Mouse (Mus musculus): ENCODE measurements around the gene Fgb. TPM values are rescaled to one million over a fixed set of nuclear protein-coding genes. Genes with fewer than 3 reads are reported as not detected.

Fgb gene
- polyA plus RNA-seq (2021), result not detected

GRCm38 (mm10) chr3:83049680-83050079, at the start of gene Fgb:
Fgb (minus strand) TSS chr3:83049863.
- DNase-seq (ENCODE audit: low read depth, low spot score) (no peak), ATAC-seq (no peak)
- in situ Hi-C loops (cut with MboI; ENCODE audit: low pct_unique_long_range_greater_than_20kb), result loop anchor here (5.0 to 25.0 kb wide), 2 partner anchors 47 to 687 kb away; partner anchors contain the start of gene Map9
- peaks cover 63% of the 10 kb centered on the region for H3K27me3 ChIP-seq
- no peak for TF ChIP-seq CTCF (IDR thresholded peaks at IDR 0.05)
- CTCF ChIA-PET, result no interaction called here
- POLR2A ChIA-PET, result no interaction called here

GRCm38 (mm10) chr3:83099139-83099538, 49.5 kb upstream of the Fgb start:
- CTCF ChIA-PET, result no interaction called here
- POLR2A ChIA-PET, result no interaction called here

GRCm38 (mm10) chr3:83098546-83099034, 48.9 kb upstream of the Fgb start:
- TF ChIP-seq CTCF (IDR thresholded peaks at IDR 0.05), result no peak
- peaks cover 80% of the 10 kb centered on the region for H3K27me3 ChIP-seq
- ChIA-PET CTCF (no interaction called here), POLR2A (no interaction called here)
- in situ Hi-C loops (cut with MboI; ENCODE audit: low pct_unique_long_range_greater_than_20kb), result no loop called here
- DNase-seq (ENCODE audit: low read depth, low spot score) (no peak), ATAC-seq (no peak)

More at GRCm38 (mm10) chr3:83099139-83099538, 49.5 kb upstream of the Fgb start:
- TF ChIP-seq CTCF (IDR thresholded peaks at IDR 0.05), result no peak
- H3K27me3 ChIP-seq, result peaks cover 81% of the 10 kb centered on the region
- no peak for DNase-seq (ENCODE audit: low read depth, low spot score)
- no peak for ATAC-seq
- in situ Hi-C loops (cut with MboI; ENCODE audit: low pct_unique_long_range_greater_than_20kb), result no loop called here

GRCm38 (mm10) chr3:83097586-83097985, 47.9 kb upstream of the Fgb start:
- ATAC-seq, result no peak
- CTCF ChIA-PET, result interaction anchor here (1.7 kb wide), 1 partner anchor 13 kb away, joined by 7 read pairs; no protein-coding TSS in a partner anchor
- in situ Hi-C loops (cut with MboI; ENCODE audit: low pct_unique_long_range_greater_than_20kb), result no loop called here
- no peak for DNase-seq (ENCODE audit: low read depth, low spot score)
- peaks cover 70% of the 10 kb centered on the region for H3K27me3 ChIP-seq
- no peak for TF ChIP-seq CTCF (IDR thresholded peaks at IDR 0.05)
- POLR2A ChIA-PET, result interaction anchor here (0.6 kb wide), 1 partner anchor 23 kb away, joined by 3 read pairs; no protein-coding TSS in a partner anchor

GRCm38 (mm10) chr3:83080567-83081055, 30.9 kb upstream of the Fgb start:
- peaks cover 45% of the 10 kb centered on the region for H3K27me3 ChIP-seq
- peak; percentile 91 for TF ChIP-seq CTCF (IDR thresholded peaks at IDR 0.05)
- in situ Hi-C loops (cut with MboI; ENCODE audit: low pct_unique_long_range_greater_than_20kb), result loop anchor here (5.0 kb wide), 1 partner anchor 83 kb away; no protein-coding TSS in a partner anchor
- ATAC-seq (peak; percentile 93), DNase-seq (ENCODE audit: low read depth, low spot score) (peak; percentile 20)
- POLR2A ChIA-PET, result no interaction called here
- CTCF ChIA-PET, result interaction anchor here (1.1 to 2.6 kb wide), 4 partner anchors 22 to 81 kb away, joined by 3 to 15 read pairs (median 8); partner anchors contain the start of gene Plrg1

GRCm38 (mm10) chr3:83076563-83076962, 26.9 kb upstream of the Fgb start:
- DNase-seq (ENCODE audit: low read depth, low spot score), result no peak
- TF ChIP-seq CTCF (IDR thresholded peaks at IDR 0.05), result no peak
- ChIA-PET POLR2A (no interaction called here), CTCF (no interaction called here)
- in situ Hi-C loops (cut with MboI; ENCODE audit: low pct_unique_long_range_greater_than_20kb), result no loop called here
- H3K27me3 ChIP-seq, result peaks cover 5% of the 10 kb centered on the region
- ATAC-seq, result no peak

- TF ChIP-seq CTCF (IDR thresholded peaks at IDR 0.05), result no peak
- in situ Hi-C loops (cut with MboI; ENCODE audit: low pct_unique_long_range_greater_than_20kb), result loop anchor here (25.0 kb wide), 1 partner anchor 708 kb away; the partner anchor contains the start of gene Map9
- ChIA-PET POLR2A (no interaction called here), CTCF (no interaction called here)
- H3K27me3 ChIP-seq, result no peaks in the 10 kb centered on the region
- DNase-seq (ENCODE audit: low read depth, low spot score) (no peak), ATAC-seq (no peak)
Measured at GRCm38 (mm10) chr3:83070231-83070630, 20.6 kb upstream of the Fgb start.

GRCm38 (mm10) chr3:83068869-83069268, 19.2 kb upstream of the Fgb start:
- no peak for ATAC-seq

GRCm38 (mm10) chr3:83067920-83068319, 18.3 kb upstream of the Fgb start:
- POLR2A ChIA-PET, result no interaction called here
- TF ChIP-seq CTCF (IDR thresholded peaks at IDR 0.05), result no peak
- in situ Hi-C loops (cut with MboI; ENCODE audit: low pct_unique_long_range_greater_than_20kb), result loop anchor here (25.0 kb wide), 1 partner anchor 706 kb away; the partner anchor contains the start of gene Map9
- CTCF ChIA-PET, result interaction anchor here (0.9 to 2.6 kb wide), 4 partner anchors 9 to 14 kb away, joined by 3 to 10 read pairs (median 6); no protein-coding TSS in a partner anchor
- DNase-seq (ENCODE audit: low read depth, low spot score), result no peak
- no peak for ATAC-seq
- H3K27me3 ChIP-seq, result no peaks in the 10 kb centered on the region

More at GRCm38 (mm10) chr3:83068869-83069268, 19.2 kb upstream of the Fgb start:
- in situ Hi-C loops (cut with MboI; ENCODE audit: low pct_unique_long_range_greater_than_20kb), result loop anchor here (25.0 kb wide), 1 partner anchor 707 kb away; the partner anchor contains the start of gene Map9
- no peak for TF ChIP-seq CTCF (IDR thresholded peaks at IDR 0.05)
- DNase-seq (ENCODE audit: low read depth, low spot score), result no peak
- no peaks in the 10 kb centered on the region for H3K27me3 ChIP-seq
- CTCF ChIA-PET, result interaction anchor here (1.6 kb wide), 1 partner anchor 12 kb away, joined by 4 read pairs; no protein-coding TSS in a partner anchor
- POLR2A ChIA-PET, result no interaction called here

GRCm38 (mm10) chr3:83057046-83057445, 7.4 kb upstream of the Fgb start:
- ChIA-PET CTCF (interaction anchor here (1.3 to 2.3 kb wide), 3 partner anchors 11 to 58 kb away, joined by 4 to 7 read pairs (median 4); no protein-coding TSS in a partner anchor), POLR2A (no interaction called here)
- ATAC-seq (no peak), DNase-seq (ENCODE audit: low read depth, low spot score) (no peak)
- in situ Hi-C loops (cut with MboI; ENCODE audit: low pct_unique_long_range_greater_than_20kb), result loop anchor here (25.0 kb wide), 1 partner anchor 695 kb away; the partner anchor contains the start of gene Map9
- no peaks in the 10 kb centered on the region for H3K27me3 ChIP-seq
- TF ChIP-seq CTCF (IDR thresholded peaks at IDR 0.05), result no peak

Data from Patski (cell line).